Mouse (Mus musculus) mouse embryonic stem cell (cell line): ENCODE measurements around the gene Vmn1r210.
"Not testable (repeated sequence)": the region's sequence is repeated elsewhere in the genome, so short reads cannot be mapped to it uniquely, and the experiment has no call there.

Experiments
- in situ Hi-C, 2 experiments: fragments of 300-500 bp; cut with MboI; formaldehyde crosslinking; loops; 1 replicate in 1 of 2; 3 replicates in 1 of 2; pipeline ENCODE4 v1.14.3; 2019 to 2020; ENCODE audit warnings: low sequenced_read_pairs in 2 of 2, low pct_unique_long_range_greater_than_20kb in 1 of 2, mixed read lengths in 1 of 2; ENCODE audit not compliant: unreplicated experiment in 1 of 2

The Vmn1r210 gene

GRCm38 (mm10) chr13:22831248-22831647 lies at the start of gene Vmn1r210:
Gene Vmn1r210 (minus strand): TSS chr13:22831348.
- in situ Hi-C loops, result no loop called here

GRCm38 (mm10) chr13:22879257-22879656 lies 48.1 kb upstream of the Vmn1r210 start:
- in situ Hi-C loops, result loop anchor here in 1 of 2 experiments (25.0 kb wide), 1 partner anchor 158 kb away; the partner anchor contains the start of gene Vmn1r214

GRCm38 (mm10) chr13:22857461-22857860 lies 26.3 kb upstream of the Vmn1r210 start, which contains the start of gene Vmn1r211:
Gene Vmn1r211 (minus strand): TSS chr13:22857561.
- in situ Hi-C loops, result loop anchor here in 1 of 2 experiments (25.0 kb wide), 1 partner anchor 555 kb away; the partner anchor contains the start of gene Abt1

- in situ Hi-C loops, result loop anchor here in 1 of 2 experiments (25.0 kb wide), 1 partner anchor 558 kb away; the partner anchor contains the start of gene Abt1
Observed at GRCm38 (mm10) chr13:22854760-22855159, 23.6 kb upstream of the Vmn1r210 start.

- in situ Hi-C loops, result no loop called here
Observed at GRCm38 (mm10) chr13:22846798-22847197, 15.7 kb upstream of the Vmn1r210 start.

GRCm38 (mm10) chr13:22844304-22844703 lies 13.2 kb upstream of the Vmn1r210 start:
- in situ Hi-C loops, result not testable (repeated sequence)

- in situ Hi-C loops, result not testable (repeated sequence)
Observed at GRCm38 (mm10) chr13:22829395-22829794, 1.8 kb downstream of the Vmn1r210 start.

GRCm38 (mm10) chr13:22821601-22822000 lies 9.5 kb downstream of the Vmn1r210 start:
- in situ Hi-C loops, result not testable (repeated sequence)

GRCm38 (mm10) chr13:22809582-22809981 lies 21.6 kb downstream of the Vmn1r210 start, which contains the start of gene Vmn1r209:
Gene Vmn1r209 (minus strand): TSS chr13:22809682.
- in situ Hi-C loops, result not testable (repeated sequence)

- in situ Hi-C loops, result not testable (repeated sequence)
Observed at GRCm38 (mm10) chr13:22788096-22788495, 43.1 kb downstream of the Vmn1r210 start.

GRCm38 (mm10) chr13:22784159-22784558 lies 47.0 kb downstream of the Vmn1r210 start:
- in situ Hi-C loops, result not testable (repeated sequence)

GRCm38 (mm10) chr13:22777300-22777699 lies 53.8 kb downstream of the Vmn1r210 start, which contains the start of gene Vmn1r208:
Gene Vmn1r208 (minus strand): TSS chr13:22777400.
- in situ Hi-C loops, result not testable (repeated sequence)
